Mouse (Mus musculus) E14TG2a.4 (cell line): ENCODE data around the gene Sub1.

Experiments used
- H3K27me3 ChIP-seq: 2 replicates; pipeline ENCODE4 v1.6.1; 2014; ENCODE audit warnings: low read length, control low read depth; ENCODE audit not compliant: insufficient read depth
- H3K36me3 ChIP-seq: 2 replicates; pipeline ENCODE4 v1.6.1; 2014; ENCODE audit warnings: low read length, control low read depth; ENCODE audit not compliant: insufficient read depth
- H3K4me1 ChIP-seq: replicated peaks from 2 replicates; pipeline ENCODE4 v1.6.1; 2014; ENCODE audit warnings: low read depth, low read length, control low read depth
- H3K4me3 ChIP-seq: replicated peaks from 2 replicates; pipeline ENCODE4 v1.5.1; 2014; ENCODE audit warnings: mild to moderate bottlenecking, low read length
- H3K9me3 ChIP-seq: 2 replicates; pipeline ENCODE4 v1.6.1; 2014; ENCODE audit warnings: low read length, control low read depth
- CTCF ChIP-seq: conservative IDR thresholded peaks from 2 replicates; pipeline ENCODE4 v1.5.1; 2014; ENCODE audit warnings: low read length
- NANOG ChIP-seq: IDR thresholded peaks from 2 replicates; pipeline ENCODE4 v1.6.1; 2014; ENCODE audit warnings: borderline replicate concordance, low read length, mixed read lengths
- POU5F1 ChIP-seq: IDR thresholded peaks from 2 replicates; pipeline ENCODE4 v1.6.1; 2014; ENCODE audit warnings: low read length, borderline replicate concordance

Sub1 gene

GRCm38 (mm10) chr15:11965201-11965845, 31.5 kb downstream of the Sub1 start:
- Histone ChIP-seq H3K9me3 (no peaks in the 10 kb centered on the region), H3K27me3 (no peaks in the 10 kb centered on the region), H3K4me3 (no peak overlapping the region), H3K36me3 (no peaks in the 10 kb centered on the region), H3K4me1 (0 out of 2 replicates have a peak, but pooled peaks cover under 1% of the 10 kb centered on the region)
- TF ChIP-seq CTCF (no peak), POU5F1 (no peak), NANOG (no peak)

GRCm38 (mm10) chr15:11963791-11964525, 32.8 kb downstream of the Sub1 start:
- Histone ChIP-seq H3K4me3 (no peak overlapping the region), H3K27me3 (no peaks in the 10 kb centered on the region), H3K9me3 (no peaks in the 10 kb centered on the region), H3K36me3 (no peaks in the 10 kb centered on the region), H3K4me1 (no peaks in the 10 kb centered on the region)
- TF ChIP-seq NANOG (no peak), CTCF (no peak), POU5F1 (no peak)

GRCm38 (mm10) chr15:11959716-11960115, 37.1 kb downstream of the Sub1 start:
- H3K9me3 ChIP-seq = no peaks in the 10 kb centered on the region
- TF ChIP-seq NANOG (no peak), CTCF (no peak), POU5F1 (no peak)
- no peaks in the 10 kb centered on the region for H3K4me1 ChIP-seq
- H3K27me3 ChIP-seq = no peaks in the 10 kb centered on the region
- H3K4me3 ChIP-seq = no peak overlapping the region
- H3K36me3 ChIP-seq = no peaks in the 10 kb centered on the region

GRCm38 (mm10) chr15:11956129-11956528, 40.7 kb downstream of the Sub1 start:
- H3K4me1 ChIP-seq = no peaks in the 10 kb centered on the region
- no peaks in the 10 kb centered on the region for H3K9me3 ChIP-seq
- H3K36me3 ChIP-seq = no peaks in the 10 kb centered on the region
- no peak overlapping the region for H3K4me3 ChIP-seq
- TF ChIP-seq CTCF (no peak), NANOG (no peak), POU5F1 (no peak)
- no peaks in the 10 kb centered on the region for H3K27me3 ChIP-seq

GRCm38 (mm10) chr15:11954190-11954589, 42.6 kb downstream of the Sub1 start:
- Histone ChIP-seq H3K9me3 (no peaks in the 10 kb centered on the region), H3K4me1 (no peaks in the 10 kb centered on the region), H3K36me3 (no peaks in the 10 kb centered on the region), H3K27me3 (no peaks in the 10 kb centered on the region), H3K4me3 (no peak overlapping the region)
- TF ChIP-seq CTCF = no peak
- TF ChIP-seq POU5F1 = no peak
- no peak for TF ChIP-seq NANOG

GRCm38 (mm10) chr15:11952159-11952558, 44.6 kb downstream of the Sub1 start:
- no peaks in the 10 kb centered on the region for H3K27me3 ChIP-seq
- TF ChIP-seq CTCF (no peak), NANOG (no peak), POU5F1 (no peak)
- no peak overlapping the region for H3K4me3 ChIP-seq

GRCm38 (mm10) chr15:11951181-11951580, 45.6 kb downstream of the Sub1 start:
- TF ChIP-seq CTCF = no peak
- TF ChIP-seq NANOG = no peak
- no peak for TF ChIP-seq POU5F1

More at GRCm38 (mm10) chr15:11952159-11952558, 44.6 kb downstream of the Sub1 start:
- Histone ChIP-seq H3K36me3 (no peaks in the 10 kb centered on the region), H3K4me1 (no peaks in the 10 kb centered on the region), H3K9me3 (no peaks in the 10 kb centered on the region)

GRCm38 (mm10) chr15:11950144-11950543, 46.6 kb downstream of the Sub1 start:
- Histone ChIP-seq H3K4me3 (no peak overlapping the region), H3K27me3 (no peaks in the 10 kb centered on the region), H3K4me1 (no peaks in the 10 kb centered on the region), H3K36me3 (no peaks in the 10 kb centered on the region), H3K9me3 (no peaks in the 10 kb centered on the region)
- TF ChIP-seq POU5F1 (no peak), CTCF (no peak), NANOG (no peak)

More at GRCm38 (mm10) chr15:11951181-11951580, 45.6 kb downstream of the Sub1 start:
- Histone ChIP-seq H3K4me1 (no peaks in the 10 kb centered on the region), H3K4me3 (no peak overlapping the region), H3K9me3 (no peaks in the 10 kb centered on the region), H3K27me3 (no peaks in the 10 kb centered on the region), H3K36me3 (no peaks in the 10 kb centered on the region)

- Histone ChIP-seq H3K4me1 (no peaks in the 10 kb centered on the region), H3K4me3 (no peak overlapping the region), H3K9me3 (no peaks in the 10 kb centered on the region), H3K36me3 (no peaks in the 10 kb centered on the region), H3K27me3 (no peaks in the 10 kb centered on the region)
- no peak for TF ChIP-seq POU5F1
These were observed 47.3 kb downstream of the Sub1 start for GRCm38 (mm10) chr15:11949490-11949889.
